In the genomic region with DNA sequence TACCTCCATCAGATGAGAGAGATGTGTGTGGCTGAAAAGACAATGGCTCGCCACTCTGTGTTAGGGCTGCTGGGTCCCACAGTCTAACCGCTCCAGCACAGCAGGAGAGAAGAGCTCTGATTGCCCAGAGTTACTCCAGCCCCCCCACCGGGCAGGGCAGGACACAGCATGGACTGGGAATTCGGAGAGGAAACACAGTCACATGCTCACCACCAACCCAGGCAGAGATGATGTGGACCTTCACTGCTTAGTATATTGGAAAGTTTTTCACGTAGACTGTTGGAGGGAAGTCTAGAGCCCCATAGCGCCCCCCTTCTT, we compare ENCODE assay signal across 9 mouse cellular contexts. TPM values are rescaled to one million over a fixed set of nuclear protein-coding genes. Genes with fewer than 3 reads are reported as not detected.
A peak's percentile ranks its signal among the peaks of the same experiment; 100 is the strongest.
DNase-seq lines count a peak whose midpoint lies in the region; ATAC-seq and TF ChIP-seq lines count a peak whose summit lies in the region.
"Had no signal": no experiment of that assay in that cellular context is flagged by ENCODE, and none has a peak within 500 bp of the region (broad histone marks: within the 10 kb centered on the region; RNA-seq: fewer than 3 reads in every experiment).

No protein-coding gene starts in this region.

- H3K4me2 ChIP-seq in hindbrain, postnatal 0 days (ENCODE audit: low read depth, low read length), result peak overlapping the region; percentile 42
- H3K4me2 ChIP-seq in midbrain, embryonic 15.5 days, result peak overlapping the region; percentile 26

- H3K4me3 ChIP-seq in heart, embryonic 10.5 days, result peak overlapping the region; percentile 53
- peak overlapping the region; percentile 4; the same call in 1 of the 2 replicates for H3K4me3 ChIP-seq in hindbrain, postnatal 0 days (ENCODE audit: low read length)
- no peak overlapping the region for H3K4me3 ChIP-seq in midbrain, embryonic 15.5 days

- no peak for ATAC-seq in hindbrain, postnatal 0 days
- peak; percentile 56; the same call in 1 of the 2 replicates for ATAC-seq in midbrain, embryonic 15.5 days (replicated peaks)

- H3K9ac ChIP-seq in hindbrain, postnatal 0 days (replicated peaks; ENCODE audit: low read length), result no peak overlapping the region
- no peak overlapping the region for H3K9ac ChIP-seq in midbrain, embryonic 15.5 days

- DNase-seq in heart, embryonic 10.5 days (ENCODE audit: low spot score), result no peak
- no peak for DNase-seq in heart, postnatal 10 days
- peak; percentile 34 for DNase-seq in embryo, embryonic 11 days
- DNase-seq in hindbrain, postnatal 0 days (ENCODE audit: low spot score), result no peak
- DNase-seq in left cerebral cortex, adult 18-20 months (ENCODE audit: low spot score in 2 of 2), result no peak
- no peak for DNase-seq in cerebellum, adult 9-11 months
- no peak for DNase-seq in frontal cortex, postnatal 10 days (ENCODE audit: low spot score in 2 of 2)
- DNase-seq: right cerebral cortex, postnatal 4 days had no signal

- H3K27ac ChIP-seq in heart, embryonic 10.5 days, result no peak overlapping the region
- no peak overlapping the region for H3K27ac ChIP-seq in hindbrain, postnatal 0 days
- no peak overlapping the region for H3K27ac ChIP-seq in midbrain, embryonic 15.5 days

- intact Hi-C loops in heart, postnatal 10 days (cut with DNase I), result no loop called here

- no peaks in the 10 kb centered on the region for H3K9me3 ChIP-seq in heart, embryonic 10.5 days
- H3K9me3 ChIP-seq in hindbrain, postnatal 0 days (ENCODE audit: low read length), result no peaks in the 10 kb centered on the region
- H3K9me3 ChIP-seq in midbrain, embryonic 15.5 days, result no peaks in the 10 kb centered on the region

- H3K27me3 ChIP-seq in heart, embryonic 10.5 days (ENCODE audit: insufficient read depth, poor library complexity, severe bottlenecking), result no peaks in the 10 kb centered on the region
- no peaks in the 10 kb centered on the region for H3K27me3 ChIP-seq in hindbrain, postnatal 0 days (ENCODE audit: insufficient read depth, low read length)
- H3K27me3 ChIP-seq in midbrain, embryonic 15.5 days (replicated peaks), result no peaks in the 10 kb centered on the region

- H3K36me3 ChIP-seq in heart, embryonic 10.5 days, result no peaks in the 10 kb centered on the region
- H3K36me3 ChIP-seq in hindbrain, postnatal 0 days (ENCODE audit: insufficient read depth, low read length), result no peaks in the 10 kb centered on the region
- no peaks in the 10 kb centered on the region for H3K36me3 ChIP-seq in midbrain, embryonic 15.5 days (replicated peaks)

- TF ChIP-seq CTCF in hindbrain, postnatal 0 days (IDR thresholded peaks at IDR 0.05; ENCODE audit: low read depth), result no peak

- 12% methylated on average over 6 of the region's 6 CpGs for WGBS in heart, embryonic 10.5 days
- 15% methylated on average over 6 of the region's 6 CpGs for WGBS in hindbrain, postnatal 0 days
- 14% methylated on average over 6 of the region's 6 CpGs for WGBS in midbrain, embryonic 15.5 days

- H3K4me1 ChIP-seq in heart, embryonic 10.5 days, result peaks cover 10% of the 10 kb centered on the region
- no peaks in the 10 kb centered on the region for H3K4me1 ChIP-seq in hindbrain, postnatal 0 days (ENCODE audit: insufficient read depth, low read length)
- H3K4me1 ChIP-seq in midbrain, embryonic 15.5 days, result peaks cover 2% of the 10 kb centered on the region; the same call in 1 of the 2 replicates

RNA-seq across cellular contexts. Expression of gene Smap1, which starts 37.3 kb away (rescaled TPM):
- polyA plus RNA-seq in heart, embryonic 10.5 days (2016; fragmentation: Nextera tagmentation; extraction: Ambion mirVana), result 40.7 and 42.2 TPM in 2 replicates
- total RNA-seq in heart, postnatal 10 days (2021), result 10 to 100 TPM; 42.6 to 52.3 TPM
- total RNA-seq in hindbrain, postnatal 0 days (2014; rRNA removed), result 74.0 and 74.3 TPM in 2 replicates
- 147 and 148 TPM in 2 replicates for polyA plus RNA-seq in hindbrain, postnatal 0 days (2015; fragmentation: Nextera tagmentation; extraction: Ambion mirVana)
- 127 and 131 TPM in 2 replicates for polyA plus RNA-seq in midbrain, embryonic 15.5 days (2015; fragmentation: Nextera tagmentation; extraction: Ambion mirVana)
- total RNA-seq in left cerebral cortex, adult 18-20 months (2021), result 100 to 1,000 TPM; 140 to 143 TPM

RNA-seq across cellular contexts. Expression of gene Sdhaf4, which starts 46.1 kb away (rescaled TPM):
- polyA plus RNA-seq in heart, embryonic 10.5 days (2016; fragmentation: Nextera tagmentation; extraction: Ambion mirVana), result 79.6 and 84.0 TPM in 2 replicates
- total RNA-seq in heart, postnatal 10 days (2021), result 10 to 100 TPM; 64.0 to 64.5 TPM
- total RNA-seq in hindbrain, postnatal 0 days (2014; rRNA removed), result 33.5 and 46.9 TPM in 2 replicates
- 105 and 111 TPM in 2 replicates for polyA plus RNA-seq in hindbrain, postnatal 0 days (2015; fragmentation: Nextera tagmentation; extraction: Ambion mirVana)
- 87.7 and 97.8 TPM in 2 replicates for polyA plus RNA-seq in midbrain, embryonic 15.5 days (2015; fragmentation: Nextera tagmentation; extraction: Ambion mirVana)
- total RNA-seq in left cerebral cortex, adult 18-20 months (2021), result 10 to 100 TPM; 50.2 to 56.9 TPM
